Mouse (Mus musculus) lung, adult 18-20 months (tissue): ENCODE measurements around the gene 9930111J21Rik1.
"Not testable (repeated sequence)": the region's sequence is repeated elsewhere in the genome, so short reads cannot be mapped to it uniquely, and the experiment has no call there.

ENCODE experiments used
- DNase-seq, 2 experiments: peaks; one replicate each; pipeline ENCODE4 v3.0.0; 2022; ENCODE audit warnings: mixed read lengths in 2 of 2

9930111J21Rik1 gene

DNA sequence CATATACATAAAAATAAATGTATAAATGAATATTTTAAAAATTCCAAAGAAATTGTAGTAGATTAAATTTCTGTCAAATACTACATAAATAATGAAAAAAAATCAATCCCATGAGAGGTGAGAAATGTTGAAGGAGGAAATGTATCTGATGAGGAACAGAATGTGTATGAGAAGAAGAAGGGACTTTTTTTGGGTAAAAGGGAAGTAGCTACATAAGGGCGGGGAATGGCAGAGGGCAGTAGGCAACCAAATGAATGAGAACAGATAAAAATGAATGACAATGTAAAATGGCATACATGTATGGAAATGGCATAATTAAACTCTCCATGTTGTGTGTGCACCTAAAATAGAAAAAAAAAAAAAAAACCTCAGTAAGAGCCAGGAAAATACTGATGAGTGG lies 65.6 kb downstream of the 9930111J21Rik1 start:
- DNase-seq, result no peak

DNA sequence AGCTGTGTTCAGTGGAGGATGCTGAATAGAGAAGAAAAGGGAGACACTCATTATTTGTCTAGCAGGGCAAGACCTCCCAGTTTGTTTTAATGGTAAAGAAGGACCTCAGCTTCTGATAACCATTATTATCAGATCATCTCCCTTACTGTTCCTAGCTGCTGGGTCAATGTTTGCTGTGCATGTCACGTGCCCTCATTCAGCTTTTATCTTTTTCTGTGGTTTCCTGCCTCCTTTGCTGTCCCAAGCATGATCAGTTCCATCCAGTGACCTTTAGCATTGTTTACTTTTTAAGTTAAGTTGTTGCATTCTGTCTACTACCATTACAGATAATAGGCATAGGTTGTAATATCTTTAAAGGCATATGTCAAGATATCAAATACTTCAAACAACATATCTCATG lies 70.7 kb downstream of the 9930111J21Rik1 start:
- no peak for DNase-seq

DNA sequence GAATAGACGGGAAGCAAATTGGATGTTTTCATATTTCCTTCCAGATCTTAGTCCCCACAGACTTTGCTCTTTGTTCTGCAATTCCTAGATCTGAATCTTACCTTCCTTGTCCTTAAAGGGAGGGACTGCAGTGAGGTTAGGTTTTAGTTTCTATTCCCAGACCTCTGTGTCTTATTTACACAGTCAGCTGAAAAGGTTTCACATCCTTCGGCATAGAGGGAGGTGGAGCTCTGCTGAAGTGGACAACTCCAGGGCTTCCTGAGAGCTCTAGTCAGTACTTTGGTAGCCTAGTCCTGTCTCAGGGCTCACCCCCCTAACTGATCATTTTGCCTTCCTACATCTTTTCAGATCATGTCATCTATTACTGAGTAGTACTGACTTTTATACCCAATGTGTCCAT lies 77.2 kb downstream of the 9930111J21Rik1 start, which contains the start of gene Gm5431:
TSS of gene Gm5431 (minus strand) at position 194 of the 400 bp plus-strand sequence.
- DNase-seq, result peak in 1 of 2 experiments; percentile 14

DNA sequence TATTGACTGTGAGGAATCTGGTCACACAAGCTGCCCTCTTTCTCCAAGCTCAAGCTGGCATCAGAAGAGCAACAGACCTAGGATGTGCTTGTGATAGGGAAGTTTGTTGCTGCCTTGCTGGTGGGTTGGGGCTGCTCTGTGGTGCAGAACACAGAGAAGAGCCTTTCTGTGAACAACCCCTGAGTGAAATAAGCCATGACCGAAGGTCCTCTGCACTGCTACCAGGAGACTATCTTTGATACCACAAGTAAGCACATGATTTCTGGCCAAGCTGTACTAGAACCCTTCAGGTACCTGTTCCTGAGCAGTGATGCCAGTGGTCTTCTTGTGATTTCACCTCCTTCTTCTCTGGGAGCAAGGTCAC lies 77.6 kb downstream of the 9930111J21Rik1 start:
- DNase-seq, result not testable (repeated sequence)

DNA sequence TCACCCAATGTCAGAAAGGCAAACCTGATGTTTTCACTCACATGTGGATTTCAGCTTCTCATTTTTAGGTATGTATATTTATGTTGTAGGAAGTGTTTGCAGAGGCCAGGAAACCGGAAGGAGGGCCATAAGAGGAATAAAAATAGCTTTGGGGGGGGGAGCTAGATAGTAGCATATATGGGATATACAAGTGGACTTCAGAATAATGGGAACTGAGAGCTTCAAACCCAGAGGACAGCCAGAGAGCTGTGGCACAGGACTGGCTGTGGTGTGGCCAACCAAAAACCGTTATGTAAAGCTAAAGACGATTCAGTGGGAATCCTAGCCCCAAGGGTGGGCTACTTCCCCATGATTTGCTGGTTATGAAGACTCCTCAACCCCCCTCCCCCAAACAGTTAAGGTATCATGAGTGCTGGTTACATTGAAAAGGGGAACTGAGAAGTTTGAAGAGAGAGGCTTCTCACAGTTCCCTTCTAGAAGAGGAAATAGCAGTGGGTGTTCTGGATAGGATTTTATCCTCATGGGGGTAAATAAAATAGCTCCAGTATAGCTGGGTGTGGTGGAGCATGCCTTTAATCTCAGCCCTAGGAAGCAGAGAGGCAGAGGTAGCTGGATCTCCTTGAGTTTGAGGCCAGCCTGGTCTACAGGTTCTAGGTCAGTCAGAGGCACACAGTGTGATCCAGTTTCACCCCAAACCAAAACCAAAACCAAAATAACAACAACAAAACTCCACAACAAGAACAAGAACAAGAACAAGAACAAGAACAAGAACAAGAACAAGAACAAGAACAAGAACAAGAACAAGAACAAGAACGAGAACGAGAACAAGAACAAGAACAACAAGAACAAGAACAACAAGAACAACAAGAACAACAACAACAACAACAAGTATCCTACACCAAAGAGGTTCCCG lies 78.3 kb downstream of the 9930111J21Rik1 start:
- not testable (repeated sequence) for DNase-seq

DNA sequence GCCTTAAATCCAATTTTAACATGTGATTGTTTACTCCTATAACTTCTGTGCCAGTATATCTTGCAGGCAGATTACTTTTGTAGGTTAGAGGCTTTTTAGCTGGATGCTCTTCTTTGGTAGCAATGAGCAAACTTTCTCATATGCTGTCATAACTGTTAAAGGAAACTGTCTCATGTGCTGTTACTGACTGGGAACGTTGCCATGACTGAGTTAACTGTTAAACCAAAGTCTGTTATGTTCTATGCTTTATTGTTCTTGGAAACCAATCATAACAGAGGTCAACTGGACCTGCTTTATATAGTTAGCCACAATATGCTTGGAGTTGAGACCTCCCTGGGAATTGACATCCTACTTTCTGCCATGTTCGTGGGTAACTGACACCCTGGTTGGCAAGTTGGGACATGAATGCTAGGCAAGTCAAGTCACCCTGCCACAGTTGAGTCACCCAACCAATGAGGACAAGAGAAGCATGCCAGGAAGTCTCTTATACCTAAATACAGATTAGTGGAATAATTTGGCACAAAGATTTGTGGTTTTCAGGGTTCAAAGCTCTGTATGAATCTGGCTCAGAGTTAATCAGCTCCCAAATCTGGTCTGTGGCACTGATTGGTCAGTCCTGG lies 80.3 kb downstream of the 9930111J21Rik1 start:
- no peak for DNase-seq
